In genomic region chr4:141591547-141591946, GRCm38 (mm10) we compare ENCODE assay signal across 9 mouse cellular contexts. TPM values are rescaled to one million over a fixed set of nuclear protein-coding genes. Genes with fewer than 3 reads are reported as not detected.
DNase-seq lines count a peak whose midpoint lies in the region; ATAC-seq lines count a peak whose summit lies in the region.
"Had no signal": no experiment of that assay in that cellular context is flagged by ENCODE, and none has a peak within 500 bp of the region (broad histone marks: within the 10 kb centered on the region; RNA-seq: fewer than 3 reads in every experiment).

No protein-coding gene starts in this region.

- no peaks in the 10 kb centered on the region for H3K27me3 ChIP-seq in heart, embryonic 10.5 days (ENCODE audit: insufficient read depth, poor library complexity, severe bottlenecking)
- peaks cover 9% of the 10 kb centered on the region; the same call in 1 of the 2 replicates for H3K27me3 ChIP-seq in liver, embryonic 13.5 days
- H3K27me3 ChIP-seq: limb, embryonic 13.5 days had no signal

- H3K9me3 ChIP-seq in heart, embryonic 10.5 days: no peaks in the 10 kb centered on the region
- no peaks in the 10 kb centered on the region for H3K9me3 ChIP-seq in liver, embryonic 13.5 days (replicated peaks)
- H3K9me3 ChIP-seq: limb, embryonic 13.5 days had no signal

- H3K9ac ChIP-seq in liver, embryonic 13.5 days: no peak overlapping the region
- H3K9ac ChIP-seq: limb, embryonic 13.5 days had no signal

- H3K4me1 ChIP-seq in heart, embryonic 10.5 days: no peaks in the 10 kb centered on the region
- no peaks in the 10 kb centered on the region for H3K4me1 ChIP-seq in liver, embryonic 13.5 days (replicated peaks)
- H3K4me1 ChIP-seq: limb, embryonic 13.5 days had no signal

- H3K4me3 ChIP-seq in heart, embryonic 10.5 days: no peak overlapping the region
- no peak overlapping the region for H3K4me3 ChIP-seq in liver, embryonic 13.5 days (replicated peaks)
- H3K4me3 ChIP-seq: limb, embryonic 13.5 days had no signal

- no peak for ATAC-seq in liver, embryonic 13.5 days (ENCODE audit: low read depth)

- intact Hi-C loops in heart, postnatal 10 days (cut with DNase I): no loop called here

- no peak overlapping the region for H3K27ac ChIP-seq in heart, embryonic 10.5 days
- no peak overlapping the region for H3K27ac ChIP-seq in liver, embryonic 13.5 days
- H3K27ac ChIP-seq: limb, embryonic 13.5 days had no signal

- peak; percentile 29 to 66 for DNase-seq in heart, postnatal 10 days
- DNase-seq in heart, embryonic 10.5 days (ENCODE audit: low spot score): no peak
- DNase-seq in A20 (ENCODE audit: low read depth, low spot score) (peak; percentile 67), R1 (ENCODE audit: low read depth, low spot score) (peak; percentile 81)
- peak; percentile 38 for DNase-seq in liver, embryonic 13.5 days
- DNase-seq in thymus, postnatal 0 days (ENCODE audit: low spot score): peak; percentile 57
- no peak for DNase-seq in ovary, postnatal 14 days (ENCODE audit: low spot score)
- no peak for DNase-seq in cerebellum, adult 11-12 months

- H3K4me2 ChIP-seq in liver, embryonic 13.5 days: no peak overlapping the region
- H3K4me2 ChIP-seq: limb, embryonic 13.5 days had no signal

- 25% methylated on average over 3 of the region's 3 CpGs for WGBS in heart, embryonic 10.5 days
- WGBS in liver, embryonic 13.5 days (ENCODE audit: insufficient replicate concordance): 13% methylated on average over 3 of the region's 3 CpGs

- H3K36me3 ChIP-seq in heart, embryonic 10.5 days: peaks cover 86% of the 10 kb centered on the region
- no peaks in the 10 kb centered on the region for H3K36me3 ChIP-seq in liver, embryonic 13.5 days

RNA-seq across cellular contexts. Expression of gene Fblim1, which starts 14.3 kb away (rescaled TPM):
- 100 to 1,000 TPM; 241 to 248 TPM for total RNA-seq in heart, postnatal 10 days (2021)
- polyA plus RNA-seq in heart, embryonic 10.5 days (2016; fragmentation: Nextera tagmentation; extraction: Ambion mirVana): 61.9 and 62.7 TPM in 2 replicates
- polyA plus RNA-seq in liver, embryonic 13.5 days (2015; fragmentation: Nextera tagmentation; extraction: Ambion mirVana): 1.9 and 2.4 TPM in 2 replicates
- 2.4 and 3.9 TPM in 2 replicates for polyA plus RNA-seq in thymus, postnatal 0 days (2015; fragmentation: Nextera tagmentation; extraction: Ambion mirVana)

RNA-seq across cellular contexts. Expression of gene Tmem82, which starts 26.9 kb away (rescaled TPM):
- total RNA-seq in heart, postnatal 10 days (2021): 10 to 100 TPM; 11.2 to 15.6 TPM
- 0.96 and 2.4 TPM in 2 replicates for polyA plus RNA-seq in heart, embryonic 10.5 days (2016; fragmentation: Nextera tagmentation; extraction: Ambion mirVana)
- 3.6 and 3.7 TPM in 2 replicates for polyA plus RNA-seq in liver, embryonic 13.5 days (2015; fragmentation: Nextera tagmentation; extraction: Ambion mirVana)
- polyA plus RNA-seq in thymus, postnatal 0 days (2015; fragmentation: Nextera tagmentation; extraction: Ambion mirVana): 0.23 and 0.33 TPM in 2 replicates

RNA-seq across cellular contexts. Expression of gene Slc25a34, which starts 32.1 kb away (rescaled TPM):
- 10 to 100 TPM; 81.1 to 84.5 TPM for total RNA-seq in heart, postnatal 10 days (2021)
- polyA plus RNA-seq in heart, embryonic 10.5 days (2016; fragmentation: Nextera tagmentation; extraction: Ambion mirVana): 0.20 and 0.34 TPM in 2 replicates
- polyA plus RNA-seq in liver, embryonic 13.5 days (2015; fragmentation: Nextera tagmentation; extraction: Ambion mirVana): 0.07 and 0.13 TPM in 2 replicates
- polyA plus RNA-seq in thymus, postnatal 0 days (2015; fragmentation: Nextera tagmentation; extraction: Ambion mirVana): 0.08 TPM in 1 of 2 replicates, not detected in the other
- polyA plus RNA-seq: limb, embryonic 13.5 days had no signal

RNA-seq across cellular contexts. Expression of gene Spen, which starts 53.1 kb away (rescaled TPM):
- total RNA-seq in heart, postnatal 10 days (2021): 10 to 100 TPM; 32.1 to 34.2 TPM
- 6.0 and 8.4 TPM in 2 replicates for polyA plus RNA-seq in heart, embryonic 10.5 days (2016; fragmentation: Nextera tagmentation; extraction: Ambion mirVana)
- polyA plus RNA-seq in liver, embryonic 13.5 days (2015; fragmentation: Nextera tagmentation; extraction: Ambion mirVana): 4.2 and 4.8 TPM in 2 replicates
- polyA plus RNA-seq in thymus, postnatal 0 days (2015; fragmentation: Nextera tagmentation; extraction: Ambion mirVana): 5.8 and 9.3 TPM in 2 replicates

Comparison
In these comparisons a context has a peak if more than half of its experiments do, and no peak if none do; other contexts are left out.
1. DNase-seq: peak in heart, postnatal 10 days (2 of 2), A20 (single experiment), R1 (single experiment), liver, embryonic 13.5 days (single experiment) and thymus, postnatal 0 days (single experiment); none in heart, embryonic 10.5 days (single experiment), ovary, postnatal 14 days (single experiment) and cerebellum, adult 11-12 months (single experiment).
2. RNA of gene Fblim1, which starts 14.3 kb away (polyA plus RNA-seq): 61.9 to 62.7 TPM in heart, embryonic 10.5 days; 2.4 to 3.9 TPM in thymus, postnatal 0 days and 1.9 to 2.4 TPM in liver, embryonic 13.5 days; every median in the first group is over 10 times any median in the second.